Mouse (Mus musculus) right cerebral cortex, postnatal 25 days (tissue): ENCODE data around the gene Il25.
"Not testable (repeated sequence)": the region's sequence is repeated elsewhere in the genome, so short reads cannot be mapped to it uniquely, and the experiment has no call there.

Experiments
- DNase-seq: peaks from one replicate; pipeline ENCODE4 v3.0.0; 2022

The Il25 gene

DNA sequence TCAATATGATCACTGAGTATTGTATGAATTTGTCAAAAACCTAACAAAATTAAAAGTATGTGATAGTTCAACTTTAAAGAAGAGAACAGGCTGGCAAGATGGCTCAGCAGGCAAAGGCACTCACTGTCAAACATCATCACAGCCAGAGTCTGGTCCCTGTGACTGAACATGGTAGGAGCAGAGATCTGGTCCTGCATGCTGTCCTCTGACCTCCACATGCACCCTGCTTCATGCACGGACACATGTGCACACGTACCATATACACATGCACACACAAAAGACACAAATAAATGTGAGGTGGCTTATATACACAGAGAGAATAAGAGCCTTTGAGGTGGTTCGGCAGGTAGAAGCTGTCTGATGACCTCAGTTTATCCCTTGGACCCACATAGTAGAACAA, 23.0 kb downstream of the Il25 start:
- no peak for DNase-seq

DNA sequence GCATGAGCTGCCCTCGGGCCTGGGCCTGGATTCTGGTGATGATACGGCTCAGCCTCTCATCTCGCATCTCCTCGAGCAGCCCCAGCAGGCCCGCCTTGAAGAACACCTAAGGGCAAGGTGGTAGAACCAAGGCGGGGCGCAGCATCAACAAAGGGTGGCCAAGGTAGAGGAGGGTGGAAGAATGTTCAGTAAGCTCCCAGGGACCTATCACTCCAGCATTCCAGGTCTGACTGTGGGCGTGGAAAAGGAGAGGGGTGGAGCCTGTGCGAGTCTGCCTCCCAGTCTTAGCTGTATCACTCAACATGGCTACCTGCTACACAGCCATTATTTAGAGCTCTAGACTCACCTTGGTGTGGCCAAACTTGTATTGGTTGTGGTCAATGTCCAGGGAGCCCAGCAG, 24.0 kb downstream of the Il25 start:
- no peak for DNase-seq

DNA sequence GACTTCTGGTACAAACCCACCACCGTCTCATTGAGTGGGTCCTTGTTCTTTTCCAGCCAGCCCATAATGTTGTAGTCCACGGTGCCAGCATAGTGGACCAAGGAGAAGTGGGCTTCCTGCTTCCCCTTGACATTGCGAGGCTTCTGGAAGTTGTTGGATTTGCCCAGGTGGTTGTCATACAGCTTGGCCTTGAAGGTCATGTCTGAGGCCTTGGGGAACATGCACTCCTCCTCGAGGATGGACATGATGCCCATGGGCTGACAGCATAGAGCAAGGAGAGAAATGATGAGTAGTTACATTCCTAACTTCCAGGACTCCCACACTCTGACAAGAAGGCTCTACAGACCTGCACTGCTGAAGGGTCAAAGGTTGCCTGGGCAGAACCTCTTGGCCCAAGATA, 26.0 kb downstream of the Il25 start:
- DNase-seq = no peak

DNA sequence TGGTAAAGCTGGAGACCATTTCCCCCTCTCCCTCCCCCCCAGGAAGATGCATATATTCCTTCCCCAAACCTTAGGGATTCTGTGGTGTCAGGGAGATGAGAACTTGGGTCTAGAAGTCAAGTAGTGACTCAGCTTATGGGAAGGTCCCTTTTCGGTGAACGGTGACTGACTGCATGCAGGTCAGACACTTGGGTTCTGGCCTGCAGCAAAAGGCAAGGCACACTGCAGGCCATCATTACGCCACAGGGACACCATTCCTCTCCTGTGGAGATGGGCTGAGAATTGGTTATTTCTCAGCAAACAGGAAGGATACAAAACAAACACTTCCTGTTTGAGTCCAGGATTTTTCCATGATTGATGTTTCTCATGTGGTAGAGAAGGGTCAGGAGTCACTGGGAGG, 26.7 kb downstream of the Il25 start:
- DNase-seq = no peak

DNA sequence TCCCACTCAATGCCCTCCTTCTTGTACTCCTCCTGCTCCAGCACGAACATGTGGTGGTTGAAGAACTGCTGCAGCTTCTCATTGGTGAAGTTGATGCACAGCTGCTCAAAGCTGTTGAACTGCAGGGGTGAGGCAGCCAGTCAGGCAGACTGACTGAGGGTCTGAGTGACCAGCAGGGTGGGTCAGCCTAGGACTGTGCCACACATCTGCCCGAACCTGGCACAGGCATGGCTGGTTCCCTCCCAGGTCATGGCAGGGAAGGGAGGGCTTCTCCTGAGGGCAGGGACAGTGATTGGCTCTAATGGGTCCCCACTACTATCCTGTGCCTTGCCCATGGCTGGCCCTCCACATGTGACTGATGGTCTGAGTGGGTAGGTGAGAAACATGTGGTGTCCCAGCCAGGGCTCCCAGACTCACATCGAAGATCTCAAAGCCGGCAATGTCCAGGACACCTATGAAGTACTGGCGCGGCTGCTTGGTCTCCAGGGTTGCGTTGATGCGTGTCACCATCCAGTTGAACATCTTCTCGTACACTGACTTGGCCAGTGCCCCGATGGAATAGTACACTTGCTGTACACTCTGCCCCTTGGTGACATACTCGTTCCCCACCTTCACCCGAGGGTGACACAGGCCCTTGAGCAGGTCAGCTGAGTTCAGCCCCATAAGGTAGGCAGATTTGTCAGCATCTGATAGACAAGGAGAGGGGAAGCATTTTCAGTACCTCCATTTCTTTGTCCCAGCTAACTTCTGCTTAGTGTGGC, 27.5 kb downstream of the Il25 start:
- not testable (repeated sequence) for DNase-seq

DNA sequence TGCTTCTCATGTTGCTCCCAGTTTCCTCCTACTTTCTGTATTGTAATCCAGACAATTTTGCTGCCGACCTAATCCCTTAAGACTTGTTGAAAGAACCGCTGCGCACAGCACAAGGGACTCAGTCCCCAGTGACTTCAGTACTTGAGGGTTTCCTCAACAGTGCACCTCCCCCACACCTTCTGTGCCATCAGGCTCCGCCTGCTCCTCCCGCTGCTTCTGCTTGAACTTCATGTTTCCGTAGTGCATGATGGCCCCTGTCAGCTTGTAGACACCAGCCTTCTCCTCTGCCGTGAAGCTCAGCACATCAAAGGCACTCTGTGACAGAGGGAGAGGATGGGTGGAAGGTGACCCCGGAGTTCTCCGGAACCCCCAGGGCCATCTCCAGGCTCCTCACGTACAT, 28.3 kb downstream of the Il25 start:
- DNase-seq = no peak

DNA sequence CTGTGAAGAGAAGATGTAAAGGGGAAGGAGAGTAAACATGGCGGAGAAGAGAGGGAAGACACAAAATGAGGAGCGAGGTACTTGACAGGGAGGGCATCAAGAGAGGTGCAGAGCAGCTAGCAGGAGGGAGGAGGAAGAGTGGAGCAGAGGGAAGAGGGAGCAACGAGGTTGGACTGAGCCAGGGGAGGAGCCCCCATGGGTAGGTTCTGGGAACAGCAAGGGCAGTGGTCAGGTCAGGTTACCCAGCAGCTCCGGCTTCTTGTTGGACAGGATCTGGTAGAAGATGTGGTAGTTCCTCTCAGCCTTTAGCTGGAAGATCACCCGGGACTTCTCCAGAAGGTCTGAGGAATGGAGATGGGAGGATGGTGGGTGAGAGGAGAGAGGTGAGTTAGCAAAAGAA, 29.0 kb downstream of the Il25 start:
- no peak for DNase-seq

DNA sequence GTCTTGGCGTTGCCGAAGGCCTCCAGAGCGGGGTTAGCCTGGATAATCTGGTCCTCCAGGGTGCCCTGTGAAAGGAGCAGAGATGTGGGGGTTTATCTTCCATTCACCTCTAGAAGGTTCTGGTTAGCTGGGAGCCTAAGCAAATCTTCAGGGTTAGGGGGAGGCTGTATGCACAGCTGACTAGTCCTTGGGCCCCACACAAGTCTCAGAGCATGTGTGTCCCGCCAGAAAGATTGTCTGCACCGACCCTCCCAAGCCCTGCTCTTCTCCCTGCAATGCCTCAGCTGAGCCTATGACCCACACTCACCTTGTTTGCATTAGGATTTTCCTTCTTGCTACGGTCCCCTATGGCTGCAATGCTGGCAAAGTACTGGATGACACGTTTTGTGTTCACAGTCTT, 30.2 kb downstream of the Il25 start:
- no peak for DNase-seq

DNA sequence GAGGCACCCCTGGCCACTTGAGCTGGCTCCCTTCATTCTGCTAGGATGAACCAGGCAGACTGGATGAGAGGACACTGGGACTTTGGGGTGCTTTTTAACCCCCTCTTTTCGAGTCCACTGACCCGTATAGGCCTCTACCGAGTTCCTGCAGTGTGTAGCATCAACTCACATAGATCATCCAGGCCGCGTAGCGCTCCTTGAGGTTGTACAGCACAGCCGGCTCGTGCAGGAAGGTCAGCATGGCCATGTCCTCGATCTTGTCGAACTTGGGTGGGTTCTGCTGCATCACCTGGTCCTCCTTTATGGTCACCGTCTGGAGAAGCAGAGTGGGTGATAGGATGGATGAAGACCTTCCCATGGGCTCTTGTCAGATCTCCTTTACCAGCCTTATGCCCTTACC, 31.2 kb downstream of the Il25 start:
- no peak for DNase-seq

DNA sequence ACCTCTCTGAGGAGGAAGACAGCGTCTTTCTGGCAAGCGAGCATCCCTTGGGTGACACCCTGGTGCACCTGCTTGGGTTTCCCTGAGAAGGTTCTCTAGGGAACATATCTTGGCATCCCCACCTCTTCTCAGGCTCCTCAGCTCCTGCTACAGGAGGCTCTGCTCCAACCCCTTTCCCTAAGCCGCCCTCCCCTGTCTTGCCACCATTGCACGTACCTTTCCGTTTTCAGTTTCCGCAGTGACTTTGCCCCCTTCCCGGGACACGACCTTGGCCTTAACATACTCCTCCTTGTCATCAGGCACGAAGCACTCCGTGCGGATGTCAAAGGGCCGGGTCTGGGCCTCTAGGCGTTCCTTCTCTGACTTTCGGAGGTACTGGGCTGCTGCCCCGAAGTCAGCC, 32.5 kb downstream of the Il25 start:
- DNase-seq = no peak

DNA sequence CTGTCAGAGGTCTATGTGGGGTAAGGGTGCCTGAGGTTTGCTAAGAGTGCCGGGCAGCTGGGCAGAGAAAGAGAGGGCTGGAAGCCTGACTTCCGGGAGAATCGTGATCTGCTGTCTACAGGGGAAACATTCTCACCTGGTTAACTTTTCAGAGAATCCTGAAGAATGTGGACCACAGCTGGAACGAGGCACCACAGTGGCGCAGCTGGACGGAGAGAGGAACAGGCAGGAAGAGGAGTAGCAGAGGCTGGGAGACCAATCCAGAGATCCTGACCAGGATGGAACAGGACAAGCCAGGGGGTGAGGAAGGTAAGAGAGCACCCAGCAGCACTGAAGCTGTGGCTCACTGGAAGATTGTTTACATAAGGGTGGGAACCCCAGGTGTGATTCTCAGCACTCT, 33.1 kb downstream of the Il25 start:
- no peak for DNase-seq

DNA sequence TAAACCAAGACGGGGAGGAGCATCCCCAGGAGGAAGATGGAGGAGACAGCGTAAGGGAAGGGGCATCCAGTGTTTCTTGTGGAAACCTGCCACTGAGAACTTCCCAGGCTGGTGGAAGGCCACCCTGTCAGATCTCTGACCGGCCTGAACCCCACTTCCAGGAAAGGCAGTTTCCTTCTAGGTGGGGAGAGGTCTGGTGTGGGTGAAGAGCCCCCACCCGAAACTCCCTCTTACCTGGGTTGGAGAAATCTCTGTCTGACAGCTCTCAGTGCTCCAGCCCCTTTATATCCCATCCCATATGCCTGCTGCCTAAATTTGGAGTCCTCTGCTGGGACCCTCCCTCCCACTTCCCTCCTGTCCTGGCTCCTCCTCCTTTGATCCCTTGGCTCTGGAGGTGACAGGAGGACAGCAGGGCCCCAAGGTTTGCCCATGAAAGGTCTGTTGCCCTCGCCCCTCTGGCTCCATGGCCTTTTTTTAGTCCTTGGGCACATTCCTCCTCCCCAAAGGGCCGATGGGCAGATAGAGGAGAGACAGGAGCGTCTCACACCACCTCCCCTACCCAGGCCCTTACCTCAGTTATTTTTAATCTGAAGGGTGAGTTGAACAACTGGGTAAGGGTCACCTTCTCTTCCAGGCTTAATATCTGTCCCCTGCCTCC, 34.0 kb downstream of the Il25 start, which contains the start of gene Myh6:
Gene Myh6, minus strand, starts transcription at position 608 of the 658 bp plus-strand sequence.
- DNase-seq = no peak

DNA sequence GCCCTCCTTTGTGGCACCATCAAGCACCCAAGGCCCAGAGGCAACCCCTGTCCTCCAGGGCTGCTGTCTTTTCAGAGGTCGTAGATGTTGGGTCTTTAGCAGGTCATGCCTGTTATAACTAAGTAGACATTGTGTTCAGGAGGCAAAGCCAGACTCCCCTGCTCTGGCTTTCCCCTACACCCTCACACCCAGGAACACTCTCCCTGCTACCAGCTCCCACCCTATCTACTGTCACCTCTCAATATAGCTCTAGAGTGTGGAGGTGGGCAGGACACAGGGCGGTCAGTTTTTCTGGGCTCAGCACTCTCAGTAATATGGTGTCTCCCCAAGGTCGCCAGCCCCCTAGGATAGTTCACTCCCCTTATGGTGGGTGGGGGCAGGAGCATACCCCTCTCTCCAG, 35.4 kb downstream of the Il25 start:
- no peak for DNase-seq

DNA sequence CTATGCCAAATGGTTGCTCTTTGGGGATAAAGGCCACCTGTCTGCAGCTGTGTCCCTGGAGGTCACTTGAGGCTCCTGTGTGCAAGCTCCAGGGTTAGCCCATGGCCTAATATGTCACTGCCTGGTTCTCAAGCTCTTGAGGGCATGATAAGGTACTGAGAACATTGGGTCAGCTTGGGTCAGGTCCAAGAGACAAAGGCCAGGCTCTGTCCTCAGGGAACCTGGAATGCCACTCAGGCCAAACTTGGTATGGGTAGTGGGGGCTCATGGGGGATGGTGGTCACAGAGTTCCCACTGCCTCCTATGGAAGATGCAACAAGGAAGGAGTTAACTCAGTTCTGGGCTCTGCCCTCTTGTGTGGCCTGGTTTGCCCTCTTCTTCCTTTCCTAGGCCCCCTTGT, 35.8 kb downstream of the Il25 start:
- no peak for DNase-seq

DNA sequence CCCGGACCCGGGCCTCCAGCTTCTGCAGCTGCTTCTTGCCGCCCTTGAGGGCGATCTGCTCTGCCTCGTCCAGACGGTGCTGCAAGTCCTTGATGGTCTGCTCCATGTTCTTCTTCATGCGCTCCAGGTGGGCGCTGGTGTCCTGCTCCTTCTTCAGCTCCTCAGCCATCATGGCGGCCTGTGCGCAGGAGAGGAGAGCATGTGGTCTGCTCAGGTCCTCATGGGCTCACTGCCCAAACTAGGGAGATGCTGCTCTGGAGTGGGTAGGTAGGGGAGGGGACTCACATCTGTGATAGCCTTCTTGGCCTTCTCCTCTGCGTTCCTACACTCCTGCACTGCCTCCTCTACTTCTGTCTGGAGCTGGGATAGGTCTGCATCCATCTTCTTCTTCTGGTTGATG, 40.3 kb downstream of the Il25 start:
- DNase-seq = not testable (repeated sequence)

DNA sequence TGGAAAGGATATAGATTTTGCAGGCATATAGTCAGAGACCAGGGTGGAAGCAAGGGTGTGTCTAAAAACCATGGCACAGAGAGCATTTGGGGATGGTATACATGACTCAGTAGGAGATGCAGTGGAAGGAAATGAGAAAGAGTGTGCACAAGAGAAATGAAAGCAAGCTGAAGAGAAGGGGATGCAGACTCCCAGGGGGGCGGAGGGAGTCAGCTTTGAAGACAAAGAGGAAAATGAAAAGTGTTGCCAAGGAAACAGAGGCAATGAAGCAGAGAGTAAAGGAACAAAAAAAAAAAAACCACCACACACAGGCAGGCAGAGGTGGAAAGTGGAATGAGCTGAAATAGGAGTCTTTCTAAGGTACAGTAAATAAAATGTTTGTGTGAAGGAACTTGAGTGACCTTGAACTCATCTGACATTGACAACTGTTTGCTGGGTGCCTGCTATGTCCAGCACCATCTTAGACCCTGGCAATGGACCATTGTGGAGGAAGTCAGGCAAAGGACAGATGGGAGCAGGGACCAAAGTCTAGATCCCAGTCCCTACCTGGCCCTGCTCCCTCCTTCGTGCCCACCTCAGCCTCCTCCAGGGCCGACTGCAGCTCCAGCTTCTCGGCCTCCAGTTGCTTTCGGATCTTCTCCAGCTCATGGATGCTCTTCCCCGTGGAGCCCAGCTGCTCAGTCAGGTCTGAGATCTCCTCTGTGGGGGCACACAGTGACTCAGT, 41.7 kb downstream of the Il25 start:
- DNase-seq = no peak

DNA sequence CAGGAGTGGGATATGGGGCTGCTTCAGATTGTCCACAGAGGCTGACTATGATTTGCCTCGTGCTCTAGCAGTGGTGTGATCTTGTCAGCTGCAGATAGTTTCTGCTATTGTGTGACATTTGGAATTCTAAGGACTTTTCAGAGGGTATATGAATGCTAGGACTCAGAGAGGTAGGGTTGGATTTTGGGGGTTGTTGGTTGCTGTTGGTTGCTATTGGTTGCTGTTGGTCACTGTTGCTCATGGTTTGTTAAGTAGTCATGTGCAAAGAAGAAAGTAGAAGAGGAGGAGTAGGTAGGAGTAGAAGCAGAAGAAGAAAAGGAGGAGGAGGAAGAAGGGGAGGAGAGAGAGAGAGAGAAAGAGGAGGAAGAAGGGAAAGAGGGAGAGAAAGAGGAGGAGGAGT, 44.1 kb downstream of the Il25 start, which contains the start of gene Gm17428:
Gene Gm17428, plus strand, starts transcription at position 301 of the 400 bp plus-strand sequence.
- no peak for DNase-seq

DNA sequence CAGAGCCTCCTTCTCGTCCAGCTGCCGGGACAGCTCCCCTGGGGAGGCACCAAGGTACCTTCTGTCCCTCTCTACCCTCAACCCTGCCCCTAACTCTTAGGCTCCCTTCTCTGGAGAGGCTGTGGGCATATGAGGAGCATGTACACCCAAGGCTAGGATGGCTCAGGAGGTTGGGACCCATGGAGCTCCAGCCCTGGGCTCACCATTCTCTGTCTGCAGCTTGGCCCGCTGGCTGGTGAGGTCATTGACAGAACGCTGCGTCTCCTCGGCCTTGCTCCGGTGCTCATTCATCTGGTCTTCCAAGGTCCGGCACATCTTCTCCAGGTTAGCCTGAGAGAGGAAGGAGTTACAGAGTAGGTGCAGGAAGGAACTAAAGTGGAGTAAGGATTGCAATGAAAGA, 46.2 kb downstream of the Il25 start:
- DNase-seq = no peak

DNA sequence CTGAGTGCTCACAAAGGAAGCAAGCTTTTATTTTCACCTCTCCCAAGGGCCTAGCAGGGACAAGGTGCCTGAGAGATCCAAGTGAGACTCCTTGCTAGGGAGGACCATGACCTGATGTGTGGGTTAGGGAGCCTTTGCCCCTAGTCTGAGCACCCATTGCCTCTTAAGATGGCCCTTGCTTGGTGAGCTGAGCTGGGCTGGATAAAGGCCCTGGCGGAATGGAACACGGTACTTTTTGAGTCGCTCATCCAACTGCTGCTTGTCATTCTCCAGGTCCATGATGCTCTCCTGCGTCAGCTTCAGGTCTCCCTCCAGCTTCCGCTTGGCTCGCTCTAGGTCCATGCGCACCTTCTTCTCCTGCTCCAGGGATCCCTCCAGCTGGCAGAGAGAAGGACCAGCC, 49.4 kb downstream of the Il25 start:
- DNase-seq = no peak
